Mouse (Mus musculus) erythroblast, embryonic 14.5 days (primary cell): ENCODE results near the gene Carmil2.

Experiments
- GATA1 ChIP-seq: IDR thresholded peaks from 2 replicates; pipeline ENCODE4 v1.6.1; 2012; ENCODE audit warnings: low read length, inconsistent platforms, mixed read lengths
- TAL1 ChIP-seq: IDR thresholded peaks from 3 replicates; pipeline ENCODE4 v1.6.1; 2012; ENCODE audit warnings: low read length, inconsistent platforms, mixed read lengths

- TF ChIP-seq GATA1 = no peak
- TF ChIP-seq TAL1 = no peak
These were observed 13.6 kb downstream of the Carmil2 start for GRCm38 (mm10) chr8:105699488-105700215.
